Mouse (Mus musculus): ENCODE measurements around the gene A630076J17Rik.

- TF ChIP-seq POLR2A (IDR thresholded peaks at IDR 0.05; ENCODE audit: insufficient read depth, low read depth, low read length) (no peak), CTCF (IDR thresholded peaks at IDR 0.05; ENCODE audit: insufficient read depth, low read depth, low read length) (no peak)
These were observed at the start of gene A630076J17Rik for GRCm38 (mm10) chr3:107230527-107230926.

Data from olfactory bulb, adult 2 months (tissue).